Mouse (Mus musculus): ENCODE measurements around the gene Tppp2.
"Not testable (repeated sequence)": the region's sequence is repeated elsewhere in the genome, so short reads cannot be mapped to it uniquely, and the experiment has no call there.

Gene Tppp2

DNA sequence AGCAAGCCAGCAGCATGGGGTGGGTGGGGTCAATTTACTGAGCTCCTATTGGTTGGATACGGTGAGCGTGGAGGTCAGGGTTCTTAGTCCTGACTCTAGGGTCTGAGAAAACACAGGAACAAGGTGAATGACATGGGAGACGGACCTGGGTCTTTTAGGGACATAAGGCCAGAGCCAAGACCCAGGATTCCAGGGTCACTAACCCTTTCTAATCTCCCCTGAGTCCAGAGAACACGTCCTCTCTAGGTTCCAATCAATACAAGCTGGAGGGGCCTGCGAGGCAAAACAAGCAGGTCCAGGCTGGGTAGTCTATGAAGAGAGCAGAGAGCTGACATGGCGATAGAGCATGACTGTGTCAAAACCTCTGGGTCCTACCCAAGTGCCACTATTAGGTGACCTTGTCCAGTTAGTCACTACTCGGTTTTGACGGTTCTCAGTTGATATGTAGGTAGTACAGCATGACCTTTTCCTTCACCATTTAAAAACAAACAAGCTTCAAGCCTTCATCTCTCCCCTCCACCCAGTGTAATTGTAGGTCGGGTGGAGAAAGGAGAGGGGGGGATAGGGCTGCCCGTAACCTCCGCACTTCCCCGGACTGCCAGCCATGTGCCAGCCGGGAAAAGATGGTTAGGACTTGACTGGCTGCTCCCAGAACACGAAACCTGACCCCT is 5.7 kb upstream of the Tppp2 start:
- no peak for DNase-seq

GRCm38 (mm10) chr14:51913062-51913959 is 4.9 kb upstream of the Tppp2 start:
- peak; percentile 69 for DNase-seq

GRCm38 (mm10) chr14:51913960-51914762 is 4.1 kb upstream of the Tppp2 start, which contains the start of gene Ndrg2:
Gene Ndrg2 (minus strand): TSS chr14:51914158.
- DNase-seq: peak; percentile 57

DNA sequence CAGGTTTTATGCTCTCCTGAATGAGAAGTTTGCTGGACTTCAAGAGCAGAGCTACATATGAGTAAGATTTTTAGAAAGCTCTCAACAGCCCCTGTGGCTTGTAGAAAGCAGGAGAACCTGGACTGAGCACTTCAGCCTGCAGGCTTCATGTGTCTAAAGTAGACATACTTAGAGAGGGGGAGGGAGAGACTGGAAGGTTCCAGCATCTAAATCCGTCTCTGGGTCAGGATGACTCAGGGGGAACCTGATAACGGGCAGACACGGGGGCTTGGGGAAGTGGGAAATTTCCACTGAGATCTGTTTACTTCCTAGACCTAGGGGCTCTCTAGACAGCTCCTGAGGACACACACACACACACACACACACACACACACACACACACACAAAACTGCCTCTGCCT is 3.2 kb upstream of the Tppp2 start:
- DNase-seq: no peak

- no peak for DNase-seq
Observed at GRCm38 (mm10) chr14:51916539-51916938, 1.7 kb upstream of the Tppp2 start.

- DNase-seq: no peak
Observed at GRCm38 (mm10) chr14:51918966-51919365, 741 bp downstream of the Tppp2 start.

DNA sequence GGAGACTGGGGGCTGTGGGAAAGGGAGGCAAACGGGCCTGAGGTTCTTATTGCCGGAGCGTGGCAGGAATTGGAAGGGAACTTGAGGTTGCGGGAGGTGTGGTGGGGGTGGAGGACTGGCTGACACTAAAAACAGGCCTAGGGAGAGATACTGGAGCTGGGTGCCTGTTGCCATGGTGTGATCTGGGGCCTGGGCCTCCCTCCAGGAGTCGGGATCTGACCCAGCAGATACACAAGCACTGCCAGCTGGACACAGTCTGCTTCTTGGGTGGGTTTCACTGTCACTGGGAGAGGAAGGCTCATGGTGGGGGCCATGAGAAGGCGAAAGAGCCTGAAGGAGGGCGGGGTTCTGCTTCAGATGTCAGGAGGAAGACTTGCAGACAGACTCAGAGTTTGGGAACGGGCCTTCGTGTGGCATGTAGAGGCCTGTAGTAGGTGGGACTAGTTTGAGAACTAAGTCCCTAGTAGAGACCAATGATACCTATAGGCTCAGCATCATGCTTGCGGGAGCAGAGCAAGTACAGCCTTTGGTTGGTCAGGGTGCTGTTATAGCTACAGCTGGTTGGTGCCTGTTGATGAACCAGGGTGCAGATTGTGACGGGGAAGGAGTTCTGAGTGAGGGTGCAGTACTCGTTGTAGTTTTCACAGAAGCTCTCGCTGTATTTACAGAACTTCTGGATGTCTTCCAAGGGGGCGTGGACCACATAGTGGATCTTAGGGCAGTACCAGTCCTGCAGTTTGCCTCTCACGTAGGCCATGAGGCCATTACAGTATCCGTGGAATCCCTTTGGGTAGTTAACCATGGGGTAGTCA is 3.7 kb downstream of the Tppp2 start:
- DNase-seq: no peak

DNA sequence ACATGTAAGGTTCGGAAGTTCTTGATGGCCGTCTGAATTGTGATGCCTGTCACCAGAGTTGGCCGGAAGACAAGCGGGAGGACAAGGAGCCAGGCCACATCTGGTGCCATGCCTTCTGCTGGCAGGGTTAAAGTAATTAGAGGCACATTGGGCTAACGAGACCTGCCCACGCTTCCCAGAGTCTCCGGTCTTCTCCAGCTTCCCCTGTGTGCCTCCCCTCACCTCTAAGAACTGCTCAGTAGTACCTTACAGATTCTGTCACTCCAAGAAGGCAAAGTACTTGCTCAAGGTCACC is 4.3 kb downstream of the Tppp2 start, which contains the start of gene Rnase13:
TSS of gene Rnase13 (minus strand) at position 203 of the 295 bp plus-strand sequence.
- DNase-seq: no peak

- no peak for DNase-seq
Observed at GRCm38 (mm10) chr14:51922910-51923309, 4.7 kb downstream of the Tppp2 start.

DNA sequence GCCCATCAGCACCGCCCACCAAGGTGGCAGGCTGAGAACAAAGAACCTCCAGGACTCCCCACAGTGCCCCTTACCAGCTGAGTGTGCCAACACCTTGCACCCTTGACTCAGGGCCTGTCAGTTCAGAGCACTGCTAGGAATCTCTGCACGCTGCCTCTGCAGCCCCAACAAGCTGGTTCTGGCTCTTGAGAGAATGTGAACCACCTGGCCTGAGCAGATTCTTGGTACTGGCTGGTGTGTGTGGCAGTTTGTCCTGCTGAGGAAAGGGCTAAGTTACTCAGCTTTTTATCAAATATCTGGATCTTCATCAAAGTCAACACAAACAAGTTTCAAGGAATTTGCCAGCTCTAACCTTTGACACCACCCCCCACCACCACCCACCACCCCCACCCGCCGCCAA is 5.3 kb downstream of the Tppp2 start:
- no peak for DNase-seq

GRCm38 (mm10) chr14:51926930-51927329 is 8.7 kb downstream of the Tppp2 start:
- not testable (repeated sequence) for DNase-seq

- DNase-seq: no peak
Observed at GRCm38 (mm10) chr14:51929309-51929943, 11.2 kb downstream of the Tppp2 start.

DNA sequence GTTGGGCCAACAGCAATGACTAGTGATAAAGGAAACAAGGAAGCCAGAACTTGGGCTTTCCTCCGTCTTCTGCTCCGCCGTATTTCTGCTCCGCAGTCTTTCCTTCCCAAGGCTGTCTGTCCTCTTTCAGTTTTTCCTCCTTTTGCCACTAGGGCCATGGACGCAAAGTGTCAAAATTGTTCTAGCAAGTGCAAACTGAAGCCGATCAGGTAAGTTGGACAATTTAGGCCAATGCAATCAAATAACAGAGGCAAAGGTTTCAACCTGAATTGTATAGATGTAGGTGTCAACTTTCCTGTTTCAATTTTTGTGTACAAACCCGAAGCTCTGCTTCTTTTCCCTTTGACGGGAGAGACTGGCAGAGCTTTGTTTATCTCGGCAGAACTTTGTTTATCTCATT is 11.7 kb downstream of the Tppp2 start:
- DNase-seq: no peak

DNA sequence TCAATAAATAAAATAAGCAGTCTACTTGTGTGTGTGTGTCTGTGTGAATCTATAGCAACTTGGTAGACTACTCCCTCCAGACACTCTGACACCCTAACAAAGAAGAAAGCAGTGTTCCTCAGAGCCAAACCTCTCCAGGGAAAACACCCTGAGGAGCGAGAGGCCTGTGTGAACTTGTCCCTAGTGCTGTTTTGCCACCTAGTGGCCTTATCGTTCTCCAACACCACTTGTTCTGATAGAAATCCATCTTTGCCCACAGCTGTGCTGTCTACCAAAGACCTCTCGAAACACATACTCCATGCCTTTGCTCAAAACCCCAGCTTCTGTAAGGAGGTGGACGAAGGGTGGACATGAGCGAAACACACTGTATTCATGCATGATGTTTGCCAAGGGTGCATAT is 12.6 kb downstream of the Tppp2 start:
- peak; percentile 26 for DNase-seq

GRCm38 (mm10) chr14:51932092-51933020 is 14.1 kb downstream of the Tppp2 start:
- no peak for DNase-seq

DNA sequence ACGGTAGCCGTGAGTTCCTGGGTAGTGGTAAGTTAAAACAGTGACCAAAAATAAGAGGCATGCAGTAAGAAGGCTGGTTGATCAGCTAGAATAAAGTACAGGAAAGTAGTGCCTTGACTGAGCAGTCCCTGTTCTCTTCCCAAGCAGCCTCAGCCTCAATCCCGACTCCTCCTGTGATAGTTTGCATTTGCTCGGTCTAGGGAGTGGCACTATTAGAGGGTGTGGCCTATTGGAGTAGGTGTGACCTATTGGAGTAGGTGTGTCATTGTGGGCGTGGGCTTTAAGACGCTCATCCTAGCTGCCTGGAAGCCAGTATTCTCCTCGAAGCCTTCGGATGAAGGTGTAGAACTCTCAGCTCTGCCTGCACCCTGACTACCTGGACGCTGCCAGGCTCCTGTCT is 20.8 kb downstream of the Tppp2 start:
- no peak for DNase-seq

DNA sequence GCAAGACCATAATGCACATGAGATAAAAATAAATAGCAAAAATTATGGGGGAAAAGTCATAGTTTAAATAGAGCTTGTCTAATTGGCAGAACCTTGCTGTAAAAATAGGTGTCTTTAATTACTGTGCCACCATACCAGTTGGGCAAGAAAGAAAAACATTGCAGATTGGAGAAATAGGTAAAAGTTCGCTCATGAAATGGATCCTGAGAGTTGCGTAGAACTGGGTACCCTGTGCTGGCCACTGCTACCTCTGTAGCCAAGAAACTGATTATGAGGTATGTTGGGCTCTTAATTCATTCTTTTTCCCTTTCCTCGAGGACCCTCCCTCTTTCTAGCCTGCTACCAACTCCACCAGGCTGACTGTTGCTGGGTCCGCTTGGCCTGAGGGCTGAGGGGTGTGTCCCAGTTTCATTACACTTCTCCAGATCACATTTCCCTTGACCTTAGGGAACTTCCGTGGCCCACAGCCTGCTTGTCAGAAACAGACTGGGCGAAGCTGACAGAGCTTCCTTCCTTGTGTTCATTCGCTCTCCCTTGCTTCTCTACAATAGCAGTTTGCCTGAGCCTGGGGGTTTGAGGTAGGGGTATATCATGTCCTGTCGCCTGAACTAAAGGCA is 22.8 kb downstream of the Tppp2 start:
- DNase-seq: no peak

DNA sequence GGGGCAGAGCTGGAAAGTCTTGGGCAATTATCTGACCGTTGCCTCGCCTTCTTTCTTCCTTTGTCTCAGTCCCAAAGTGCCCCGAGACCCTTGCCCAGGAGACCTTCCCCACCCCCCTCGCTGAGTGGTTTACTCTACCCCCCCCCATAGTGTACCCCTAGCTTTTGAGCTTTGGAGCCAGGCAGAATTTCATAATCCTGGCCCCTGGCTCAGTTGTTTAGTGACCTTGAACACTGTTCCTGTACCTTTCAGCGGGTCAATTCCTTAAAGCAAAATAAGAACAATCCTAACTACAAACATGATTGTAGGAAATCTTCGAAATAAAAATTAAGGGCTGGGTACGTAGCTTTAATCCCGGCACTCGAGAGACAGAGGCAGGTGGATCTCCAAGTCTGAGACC is 23.4 kb downstream of the Tppp2 start:
- DNase-seq: no peak

GRCm38 (mm10) chr14:51942236-51942635 is 24.0 kb downstream of the Tppp2 start:
- DNase-seq: no peak

GRCm38 (mm10) chr14:51943336-51943735 is 25.1 kb downstream of the Tppp2 start:
- DNase-seq: no peak

Measured in cerebellum, adult 11 months (tissue).